Mouse (Mus musculus) erythroblast, embryonic 14.5 days (primary cell): Measurements from ENCODE around the gene Col17a1.

Experiments used
- GATA1 ChIP-seq: IDR thresholded peaks from 2 replicates; pipeline ENCODE4 v1.6.1; 2012; ENCODE audit warnings: low read length, inconsistent platforms, mixed read lengths
- TAL1 ChIP-seq: IDR thresholded peaks from 3 replicates; pipeline ENCODE4 v1.6.1; 2012; ENCODE audit warnings: low read length, inconsistent platforms, mixed read lengths

DNA sequence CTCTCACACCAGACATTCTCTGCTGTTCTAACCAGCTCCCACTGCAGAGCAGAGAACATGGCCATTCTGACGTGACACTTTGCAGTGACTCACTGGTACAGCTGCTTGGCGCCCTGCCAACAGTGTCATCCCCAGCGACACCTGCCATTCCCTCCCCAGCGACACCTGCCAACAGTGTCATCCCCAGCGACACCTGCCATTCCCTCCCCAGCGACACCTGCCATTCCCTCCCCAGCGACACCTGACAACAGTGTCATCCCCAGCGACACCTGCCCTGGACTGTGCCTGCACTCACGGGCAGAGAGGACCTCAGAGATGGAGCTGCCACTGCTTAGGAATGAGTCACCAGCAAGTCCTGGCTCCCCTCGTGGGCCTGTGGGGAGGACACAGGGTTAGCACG, 37.0 kb downstream of the Col17a1 start:
- TF ChIP-seq GATA1 (no peak), TAL1 (no peak)
